Mouse (Mus musculus) liver, adult 2 months (tissue): ENCODE measurements at regions not wholly inside any gene's neighbourhood (a gene's known extent, or its start where the extent isn't known, plus 50 kb on each side); places are given as distances from the start of the nearest gene placed in this dataset.

ENCODE experiments used
- CTCF ChIP-seq: fragments of 200-500 bp; IDR thresholded peaks from 2 replicates; pipeline ENCODE4 v1.5.1; 2011; ENCODE audit warnings: low read depth, low read length, control low read depth
- POLR2A ChIP-seq: fragments of 200-500 bp; IDR thresholded peaks from 2 replicates; pipeline ENCODE4 v1.6.1; 2011; ENCODE audit warnings: low read length, control low read depth; ENCODE audit not compliant: insufficient read depth; ENCODE audit errors: extremely low read depth

DNA sequence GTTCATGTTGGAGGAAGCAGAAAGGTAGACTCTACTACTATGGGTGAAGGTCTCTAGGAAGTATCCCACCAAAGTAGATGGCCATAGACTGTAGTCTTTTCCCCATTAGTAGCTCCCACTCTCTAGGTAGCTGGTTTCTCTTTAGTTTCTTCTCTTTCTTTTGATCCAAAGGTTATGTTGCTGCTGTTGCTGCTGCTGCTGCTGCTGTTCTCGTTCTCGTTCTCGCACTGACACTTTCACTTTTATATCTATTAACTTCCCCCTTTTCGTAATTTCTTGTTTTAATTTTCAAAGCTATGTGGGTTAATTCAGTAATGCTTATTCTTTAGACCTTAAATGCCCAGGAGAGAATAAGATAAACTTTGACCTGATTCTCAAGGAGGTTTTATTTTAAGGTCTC lies 58.3 kb downstream of the Tmem100 start:
- TF ChIP-seq POLR2A (no peak), CTCF (no peak)
